Mouse (Mus musculus): Measurements from ENCODE around the gene Dusp10. TPM values are rescaled to one million over a fixed set of nuclear protein-coding genes. Genes with fewer than 3 reads are reported as not detected.

Gene Dusp10
- total RNA-seq, 1 experiment from 2014 or later: 22.9 TPM

- no peak for ATAC-seq (replicated peaks; ENCODE audit: insufficient number of reproducible peaks, low FRiP score, low TSS enrichment, poor library complexity, severe bottlenecking)
Measured at GRCm38 (mm10) chr1:184076065-184076464, 63.0 kb downstream of the Dusp10 start.

- ATAC-seq (replicated peaks; ENCODE audit: insufficient number of reproducible peaks, low FRiP score, low TSS enrichment, poor library complexity, severe bottlenecking): no peak
Measured at GRCm38 (mm10) chr1:184076756-184077155, 63.7 kb downstream of the Dusp10 start.

- peak; percentile 59 for ATAC-seq (replicated peaks; ENCODE audit: insufficient number of reproducible peaks, low FRiP score, low TSS enrichment, poor library complexity, severe bottlenecking)
Measured at GRCm38 (mm10) chr1:184079304-184079703, 66.2 kb downstream of the Dusp10 start.

DNA sequence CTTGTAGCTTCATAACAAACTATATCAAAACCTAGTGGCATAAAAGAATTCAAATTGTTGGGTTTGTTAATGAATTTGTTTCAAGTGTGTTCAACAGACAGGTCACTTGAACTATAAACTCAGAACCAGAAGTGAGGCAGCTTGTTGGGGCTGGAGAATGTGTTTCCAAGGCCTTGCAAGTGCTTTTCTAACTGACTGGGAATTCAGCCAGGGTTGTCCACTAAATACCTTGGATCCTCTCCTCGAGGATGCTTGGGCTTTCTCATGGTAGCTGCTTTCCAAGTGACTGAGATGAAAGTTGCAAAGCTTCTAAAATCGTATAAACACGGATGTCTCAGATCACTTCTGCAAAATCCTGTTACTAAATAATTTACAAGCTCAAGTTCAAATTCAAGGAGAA is 69.6 kb downstream of the Dusp10 start:
- ATAC-seq (replicated peaks; ENCODE audit: insufficient number of reproducible peaks, low FRiP score, low TSS enrichment, poor library complexity, severe bottlenecking): no peak

GRCm38 (mm10) chr1:184083166-184083565 is 70.1 kb downstream of the Dusp10 start:
- 0 out of 2 replicates have a peak, but pooled peaks have one; percentile 41 for ATAC-seq (replicated peaks; ENCODE audit: insufficient number of reproducible peaks, low FRiP score, low TSS enrichment, poor library complexity, severe bottlenecking)

DNA sequence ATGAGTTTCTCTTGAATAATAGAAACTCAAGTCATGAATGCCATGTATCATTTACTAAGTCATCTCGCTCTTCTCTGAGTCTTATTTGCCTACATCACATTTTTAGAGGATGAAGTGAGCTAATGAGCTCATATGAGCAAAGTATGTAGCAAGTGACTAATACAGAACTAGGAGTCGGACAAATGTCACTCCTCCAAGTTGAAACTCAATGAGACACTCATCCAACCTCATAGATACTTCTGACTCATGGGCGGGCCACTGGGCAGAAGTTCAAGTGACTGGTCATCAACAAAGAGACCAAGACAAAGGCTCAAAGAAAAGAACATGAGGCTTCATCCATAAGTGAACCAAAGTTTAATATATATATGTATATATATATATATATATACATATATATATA is 71.9 kb downstream of the Dusp10 start:
- ATAC-seq (replicated peaks; ENCODE audit: insufficient number of reproducible peaks, low FRiP score, low TSS enrichment, poor library complexity, severe bottlenecking): no peak

DNA sequence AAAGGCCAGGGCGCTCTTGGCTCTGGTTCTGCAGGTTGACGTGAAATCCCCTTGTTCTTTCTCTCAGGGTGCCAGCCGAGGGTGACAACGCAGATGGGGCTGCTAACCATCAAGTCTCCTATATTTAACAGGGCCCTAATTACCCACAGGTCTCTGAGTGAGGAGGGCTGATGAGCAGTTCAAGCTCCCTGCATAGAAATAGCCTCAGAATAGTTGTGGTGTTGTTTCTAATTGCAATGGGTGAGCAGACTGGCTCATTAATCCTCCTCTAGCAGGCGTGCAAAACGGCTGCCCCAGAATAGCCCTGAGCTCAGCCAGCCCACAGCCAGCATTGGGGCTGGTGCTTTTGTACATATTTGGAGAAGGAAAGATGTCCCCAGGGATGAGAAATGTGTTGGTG is 77.4 kb downstream of the Dusp10 start:
- ATAC-seq (replicated peaks; ENCODE audit: insufficient number of reproducible peaks, low FRiP score, low TSS enrichment, poor library complexity, severe bottlenecking): no peak

DNA sequence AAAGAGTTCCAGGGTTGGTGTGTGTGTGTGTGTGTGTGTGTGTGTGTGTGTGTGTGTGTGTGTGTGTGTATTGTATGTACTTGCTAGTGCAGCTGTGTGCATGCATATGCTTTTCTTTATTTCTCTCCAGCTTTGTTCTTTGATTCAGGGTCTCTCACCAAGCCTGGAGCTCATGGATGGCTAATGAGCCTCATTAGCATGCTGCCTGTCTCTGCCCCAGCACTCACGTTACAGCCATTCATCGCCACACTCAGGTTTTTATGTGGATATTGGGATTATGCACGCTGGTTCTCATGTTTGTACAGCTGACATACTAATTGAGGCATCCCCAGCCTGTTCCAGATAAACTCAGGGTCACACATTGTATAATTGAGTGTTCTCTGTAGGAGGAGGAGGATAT is 81.8 kb downstream of the Dusp10 start:
- no peak for ATAC-seq (replicated peaks; ENCODE audit: insufficient number of reproducible peaks, low FRiP score, low TSS enrichment, poor library complexity, severe bottlenecking)

DNA sequence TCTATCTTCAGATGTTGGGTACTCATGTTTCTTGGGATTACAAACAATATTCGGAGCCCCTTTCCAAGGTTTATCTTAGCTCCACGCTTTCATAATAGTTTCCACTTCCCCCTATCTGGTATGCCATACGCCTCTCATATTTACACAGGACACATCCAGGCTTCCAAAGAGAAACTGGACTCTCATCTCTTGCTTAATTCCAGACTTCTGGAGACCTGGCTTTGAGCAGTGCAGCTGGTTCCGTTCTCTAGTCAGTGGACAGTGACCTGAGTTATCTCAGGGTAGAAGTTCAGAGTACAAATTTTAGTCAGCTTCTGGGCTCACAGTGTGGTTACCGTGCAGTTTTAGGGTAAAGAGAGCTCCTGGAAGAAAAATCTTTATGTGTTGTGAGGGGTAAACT is 87.3 kb downstream of the Dusp10 start:
- ATAC-seq (replicated peaks; ENCODE audit: insufficient number of reproducible peaks, low FRiP score, low TSS enrichment, poor library complexity, severe bottlenecking): no peak

- no peak for ATAC-seq (replicated peaks; ENCODE audit: insufficient number of reproducible peaks, low FRiP score, low TSS enrichment, poor library complexity, severe bottlenecking)
Measured at GRCm38 (mm10) chr1:184100927-184101749, 88.0 kb downstream of the Dusp10 start.

GRCm38 (mm10) chr1:184101750-184102046 is 88.6 kb downstream of the Dusp10 start:
- no peak for ATAC-seq (replicated peaks; ENCODE audit: insufficient number of reproducible peaks, low FRiP score, low TSS enrichment, poor library complexity, severe bottlenecking)

GRCm38 (mm10) chr1:184106832-184107231 is 93.7 kb downstream of the Dusp10 start:
- ATAC-seq (replicated peaks; ENCODE audit: insufficient number of reproducible peaks, low FRiP score, low TSS enrichment, poor library complexity, severe bottlenecking): no peak

DNA sequence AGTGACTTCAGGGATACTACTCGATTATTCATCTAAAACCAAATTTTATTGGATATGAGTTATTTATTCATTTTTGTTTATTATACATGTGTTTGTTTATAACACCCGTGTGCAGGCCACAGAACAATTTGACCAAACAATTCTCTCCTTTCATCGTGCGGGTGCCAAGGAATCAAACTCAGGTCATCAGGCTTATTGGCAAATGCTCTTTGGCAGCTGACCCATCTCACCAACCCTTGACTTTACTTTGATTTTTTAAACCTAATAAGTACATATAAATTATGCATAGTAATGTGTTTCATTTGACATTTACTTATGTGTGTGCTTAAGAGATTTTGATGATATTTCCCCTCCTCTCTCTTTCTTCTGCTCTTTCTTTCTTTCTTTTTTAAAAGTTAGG is 94.3 kb downstream of the Dusp10 start:
- no peak for ATAC-seq (replicated peaks; ENCODE audit: insufficient number of reproducible peaks, low FRiP score, low TSS enrichment, poor library complexity, severe bottlenecking)

- ATAC-seq (replicated peaks; ENCODE audit: insufficient number of reproducible peaks, low FRiP score, low TSS enrichment, poor library complexity, severe bottlenecking): no peak
Measured at GRCm38 (mm10) chr1:184108254-184108653, 95.2 kb downstream of the Dusp10 start.

GRCm38 (mm10) chr1:184117586-184117985 is 104.5 kb downstream of the Dusp10 start:
- ATAC-seq (replicated peaks; ENCODE audit: insufficient number of reproducible peaks, low FRiP score, low TSS enrichment, poor library complexity, severe bottlenecking): no peak

DNA sequence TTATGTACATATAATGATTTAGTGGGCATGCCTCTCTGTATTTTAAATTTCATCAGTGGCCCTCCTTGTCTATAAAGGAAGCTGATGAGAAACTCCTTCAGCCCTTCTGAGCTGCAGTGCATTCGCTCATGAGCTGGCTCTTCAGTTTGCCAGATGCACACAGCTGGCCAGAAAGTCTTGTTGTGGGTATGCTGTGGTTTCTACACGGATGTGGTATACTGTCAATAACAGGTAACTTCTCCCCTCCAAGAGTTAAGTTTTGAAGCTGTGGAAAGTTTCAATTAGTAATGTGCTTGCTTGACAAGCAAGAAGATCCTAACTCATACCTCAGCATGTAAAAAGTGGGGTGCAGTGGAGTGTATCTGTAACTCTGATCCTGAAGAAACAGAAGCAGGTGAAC is 104.9 kb downstream of the Dusp10 start:
- ATAC-seq (replicated peaks; ENCODE audit: insufficient number of reproducible peaks, low FRiP score, low TSS enrichment, poor library complexity, severe bottlenecking): no peak

- ATAC-seq (replicated peaks; ENCODE audit: insufficient number of reproducible peaks, low FRiP score, low TSS enrichment, poor library complexity, severe bottlenecking): no peak
Measured at GRCm38 (mm10) chr1:184118586-184118985, 105.5 kb downstream of the Dusp10 start.

All from monocyte, adult 5-6 weeks (primary cell).